Comparison of ENCODE assay signal across 11 mouse cellular contexts in genomic region chr1:131121987-131122386, GRCm38 (mm10). TPM values are rescaled to one million over a fixed set of nuclear protein-coding genes. Genes with fewer than 3 reads are reported as not detected.
A peak's percentile ranks its signal among the peaks of the same experiment; 100 is the strongest.
DNase-seq lines count a peak whose midpoint lies in the region; ATAC-seq and TF ChIP-seq lines count a peak whose summit lies in the region.
"Had no signal": no experiment of that assay in that cellular context is flagged by ENCODE, and none has a peak within 500 bp of the region (broad histone marks: within the 10 kb centered on the region; RNA-seq: fewer than 3 reads in every experiment).

No protein-coding gene starts in this region.

- H3K4me3 ChIP-seq in lung, embryonic 14.5 days (ENCODE audit: low read depth, low read length), result no peak overlapping the region
- H3K4me3 ChIP-seq: hindbrain, embryonic 12.5 days had no signal

- no peaks in the 10 kb centered on the region for H3K27me3 ChIP-seq in lung, embryonic 14.5 days (ENCODE audit: insufficient read depth, low read length)
- H3K27me3 ChIP-seq: hindbrain, embryonic 12.5 days had no signal

- peak; percentile 23 for DNase-seq in embryo, embryonic 10.5 days (ENCODE audit: low spot score)
- no peak for DNase-seq in embryo, embryonic 10 days (ENCODE audit: low spot score)
- no peak for DNase-seq in lung, embryonic 14.5 days
- DNase-seq in lung, postnatal 14 days, result no peak
- peak; percentile 37 for DNase-seq in kidney, postnatal 10 days
- peak; percentile 53 to 58 for DNase-seq in thymus, postnatal 36 days
- no peak for DNase-seq in cerebellum, adult 11-12 months
- no peak for DNase-seq in urinary bladder, postnatal 36 days (ENCODE audit: low spot score in 2 of 2)
- DNase-seq: right cerebral cortex, postnatal 14 days had no signal

- no peak overlapping the region for H3K9ac ChIP-seq in lung, embryonic 14.5 days
- H3K9ac ChIP-seq: hindbrain, embryonic 12.5 days had no signal

- no peak overlapping the region for H3K4me2 ChIP-seq in lung, embryonic 14.5 days
- H3K4me2 ChIP-seq: hindbrain, embryonic 12.5 days; midbrain, embryonic 11.5 days had no signal

- TF ChIP-seq CTCF in lung, embryonic 14.5 days (IDR thresholded peaks at IDR 0.05; ENCODE audit: low read depth), result peak; percentile 37

- no peak overlapping the region for H3K27ac ChIP-seq in lung, embryonic 14.5 days (ENCODE audit: low read depth)
- H3K27ac ChIP-seq: hindbrain, embryonic 12.5 days had no signal

- no peaks in the 10 kb centered on the region for H3K4me1 ChIP-seq in lung, embryonic 14.5 days (ENCODE audit: insufficient read depth)

- no peak for ATAC-seq in lung, embryonic 14.5 days (ENCODE audit: insufficient read depth)

- 42% methylated on average over 3 of the region's 3 CpGs for whole genome bisulfite sequencing in lung, embryonic 14.5 days

- no peaks in the 10 kb centered on the region for H3K9me3 ChIP-seq in lung, embryonic 14.5 days (ENCODE audit: low read depth, low read length)
- H3K9me3 ChIP-seq: hindbrain, embryonic 12.5 days had no signal

- H3K36me3 ChIP-seq in lung, embryonic 14.5 days (ENCODE audit: insufficient read depth), result no peaks in the 10 kb centered on the region

RNA-seq across cellular contexts. Expression of gene Dyrk3, which starts 16.2 kb away (rescaled TPM):
- polyA plus RNA-seq in lung, embryonic 14.5 days (2014; fragmentation: Nextera tagmentation; extraction: Ambion mirVana), result 3.9 and 4.3 TPM in 2 replicates

RNA-seq across cellular contexts. Expression of gene Mapkapk2, which starts 24.4 kb away (rescaled TPM):
- 63.6 and 72.3 TPM in 2 replicates for polyA plus RNA-seq in lung, embryonic 14.5 days (2014; fragmentation: Nextera tagmentation; extraction: Ambion mirVana)

RNA-seq across cellular contexts. Expression of gene Eif2d, which starts 31.0 kb away (rescaled TPM):
- polyA plus RNA-seq in lung, embryonic 14.5 days (2014; fragmentation: Nextera tagmentation; extraction: Ambion mirVana), result 58.0 and 63.5 TPM in 2 replicates

Comparison
In these comparisons a context has a peak if more than half of its experiments do, and no peak if none do; other contexts are left out.
1. DNase-seq: peak in embryo, embryonic 10.5 days (single experiment), kidney, postnatal 10 days (single experiment) and thymus, postnatal 36 days (2 of 2); none in embryo, embryonic 10 days (single experiment), lung, embryonic 14.5 days (single experiment), lung, postnatal 14 days (single experiment), cerebellum, adult 11-12 months (single experiment) and urinary bladder, postnatal 36 days (0 of 2).